Mouse (Mus musculus) intestine, postnatal 0 days (tissue): Measurements from ENCODE around the gene Cops2. TPM values are rescaled to one million over a fixed set of nuclear protein-coding genes. Genes with fewer than 3 reads are reported as not detected.

Experiments used
- ATAC-seq: fragments of 200-750 bp; cut with Nextera tagmentation; 2 replicates; pipeline ENCODE4 v1.8.0; 2017; ENCODE audit warnings: mild to moderate bottlenecking, moderate TSS enrichment, moderate library complexity
- H3K27ac ChIP-seq: fragments of 300-500 bp; sonication (generic); 2 replicates; pipeline ENCODE4 v1.5.1; 2014; ENCODE audit warnings: mild to moderate bottlenecking, low read depth, low read length, moderate library complexity
- H3K27me3 ChIP-seq: fragments of 300-500 bp; sonication (generic); replicated peaks from 2 replicates; pipeline ENCODE4 v1.6.1; 2014; ENCODE audit warnings: low read length, mixed read lengths; ENCODE audit not compliant: control insufficient read depth, insufficient read depth
- H3K36me3 ChIP-seq: fragments of 300-500 bp; sonication (generic); 2 replicates; pipeline ENCODE4 v1.6.1; 2014; ENCODE audit warnings: mild to moderate bottlenecking, moderate library complexity; ENCODE audit not compliant: control insufficient read depth, insufficient read depth
- H3K4me1 ChIP-seq: fragments of 300-500 bp; sonication (generic); replicated peaks from 2 replicates; pipeline ENCODE4 v1.6.1; 2014; ENCODE audit warnings: antibody characterized with exemption, low read length, mixed read lengths; ENCODE audit not compliant: control insufficient read depth, insufficient read depth
- H3K4me2 ChIP-seq: fragments of 300-500 bp; sonication (generic); replicated peaks from 2 replicates; pipeline ENCODE4 v1.6.1; 2014; ENCODE audit warnings: low read depth, mild to moderate bottlenecking, moderate library complexity
- H3K4me3 ChIP-seq: fragments of 300-500 bp; sonication (generic); 2 replicates; pipeline ENCODE4 v1.5.1; 2014; ENCODE audit warnings: low read depth, low read length
- H3K9ac ChIP-seq: fragments of 300-500 bp; sonication (generic); 2 replicates; pipeline ENCODE4 v1.6.1; 2014; ENCODE audit warnings: mild to moderate bottlenecking, low read depth, low read length
- H3K9me3 ChIP-seq: fragments of 300-500 bp; sonication (generic); 2 replicates; pipeline ENCODE4 v1.6.1; 2016; ENCODE audit warnings: mixed run types; ENCODE audit not compliant: control insufficient read depth
- CTCF ChIP-seq: sonication (generic); IDR thresholded peaks from 2 replicates; pipeline ENCODE4 v1.5.1; 2016; ENCODE audit warnings: low read depth, mild to moderate bottlenecking, control low read depth, antibody characterized with exemption, moderate library complexity
- WGBS: fragments of 180-500 bp; shearing (Covaris S2); extraction: QIAGEN DNeasy Blood & Tissue Kit; methylation state at CpG from one replicate; pipeline ENCODE4 v1.1.7; 2014; 5-methylcytosine and 5-hydroxymethylcytosine counted together
- polyA plus RNA-seq: library from polyadenylated mRNA; unstranded; fragments of >200 nt; fragmentation: Nextera tagmentation; extraction: Ambion mirVana; gene quantifications from 2 replicates; pipeline ENCODE4 v1.2.1, GENCODE M21; 2015

Cops2 gene
- polyA plus RNA-seq, 1 experiment from 2014 or later = 28.7 TPM

DNA sequence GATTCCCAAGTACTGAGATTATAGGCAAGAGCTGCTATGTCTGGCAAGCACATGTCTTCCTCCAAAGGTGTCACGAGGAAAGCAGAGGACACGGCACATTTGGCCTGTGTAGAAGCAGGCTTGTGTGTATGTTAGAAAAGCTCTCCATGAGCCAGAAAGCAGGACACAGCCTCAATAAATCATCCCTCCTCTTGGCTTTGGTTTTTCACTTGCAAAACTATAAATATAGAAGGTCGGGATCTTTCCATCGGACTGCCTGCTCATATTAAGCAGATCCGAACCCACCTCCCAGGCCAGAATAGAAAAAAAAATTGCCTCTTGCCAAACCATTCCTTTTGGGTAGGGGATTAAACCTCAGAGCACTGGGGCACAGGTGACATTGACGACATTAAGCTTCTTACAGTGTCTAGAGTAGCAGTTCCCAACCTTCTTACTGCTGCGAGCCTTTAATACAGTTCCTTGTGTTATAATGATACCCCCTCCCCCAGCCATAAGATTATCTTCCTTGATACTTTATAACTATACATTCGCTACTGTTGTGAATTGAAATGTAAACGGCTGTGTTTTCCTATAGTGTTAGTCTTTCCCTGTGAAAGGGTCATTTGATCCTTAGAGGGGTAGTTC, 44.9 kb downstream of the Cops2 start:
- Histone ChIP-seq H3K27ac (no peak overlapping the region), H3K9me3 (no peaks in the 10 kb centered on the region), H3K9ac (no peak overlapping the region), H3K4me2 (no peak overlapping the region), H3K36me3 (no peaks in the 10 kb centered on the region), H3K4me1 (no peaks in the 10 kb centered on the region), H3K4me3 (no peak overlapping the region), H3K27me3 (no peaks in the 10 kb centered on the region)
- no peak for ATAC-seq
- WGBS = 53% methylated on average over 9 of the region's 9 CpGs
- no peak for TF ChIP-seq CTCF

DNA sequence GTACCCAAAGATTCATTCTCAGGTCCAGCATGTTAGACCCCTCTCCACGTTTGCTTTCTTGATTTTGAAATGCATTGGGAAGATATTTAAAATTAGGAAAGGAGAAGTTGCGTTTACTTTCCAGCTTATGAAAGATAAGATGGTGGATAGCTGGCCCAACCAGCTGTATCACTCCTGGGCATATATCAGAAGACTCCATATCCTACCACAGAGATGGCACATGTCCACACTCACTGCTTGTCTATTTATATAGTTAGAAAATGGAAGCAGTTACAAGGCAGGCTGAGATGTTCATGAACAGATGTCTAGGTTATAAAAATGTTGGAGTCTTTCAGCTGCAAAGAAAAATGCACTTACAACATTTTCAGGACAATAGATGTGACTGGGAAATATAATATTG, 47.6 kb downstream of the Cops2 start:
- Histone ChIP-seq H3K27ac (no peak overlapping the region), H3K9me3 (no peaks in the 10 kb centered on the region), H3K4me1 (no peaks in the 10 kb centered on the region), H3K4me2 (no peak overlapping the region), H3K9ac (no peak overlapping the region), H3K36me3 (no peaks in the 10 kb centered on the region), H3K27me3 (no peaks in the 10 kb centered on the region), H3K4me3 (no peak overlapping the region)
- 70% methylated on average over 2 of the region's 2 CpGs for WGBS
- TF ChIP-seq CTCF = no peak
- ATAC-seq = no peak

DNA sequence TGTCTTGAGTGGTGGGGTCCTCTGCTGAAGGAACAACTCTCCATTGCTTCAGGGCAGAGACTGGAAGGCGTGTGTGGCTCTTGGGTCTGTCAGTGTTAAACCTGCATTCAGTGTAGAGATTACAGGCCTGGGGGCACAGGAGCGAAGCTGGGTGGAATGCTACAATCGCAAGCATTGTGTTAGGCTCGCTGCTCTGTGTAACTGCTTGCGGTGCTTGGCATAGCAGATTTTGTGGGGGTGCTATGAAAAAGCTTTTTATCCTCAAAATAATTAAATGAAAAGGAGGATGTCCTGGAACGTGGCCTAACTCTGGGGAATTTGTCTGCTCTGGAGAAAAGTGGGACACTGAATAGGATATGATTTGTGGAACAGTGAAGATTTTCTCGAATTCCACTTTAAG, 49.4 kb downstream of the Cops2 start:
- Histone ChIP-seq H3K4me2 (no peak overlapping the region), H3K9ac (no peak overlapping the region), H3K4me3 (no peak overlapping the region), H3K27ac (no peak overlapping the region), H3K9me3 (no peaks in the 10 kb centered on the region), H3K27me3 (no peaks in the 10 kb centered on the region), H3K36me3 (no peaks in the 10 kb centered on the region), H3K4me1 (no peaks in the 10 kb centered on the region)
- 82% methylated on average over 7 of the region's 7 CpGs for WGBS
- no peak for ATAC-seq
- no peak for TF ChIP-seq CTCF

DNA sequence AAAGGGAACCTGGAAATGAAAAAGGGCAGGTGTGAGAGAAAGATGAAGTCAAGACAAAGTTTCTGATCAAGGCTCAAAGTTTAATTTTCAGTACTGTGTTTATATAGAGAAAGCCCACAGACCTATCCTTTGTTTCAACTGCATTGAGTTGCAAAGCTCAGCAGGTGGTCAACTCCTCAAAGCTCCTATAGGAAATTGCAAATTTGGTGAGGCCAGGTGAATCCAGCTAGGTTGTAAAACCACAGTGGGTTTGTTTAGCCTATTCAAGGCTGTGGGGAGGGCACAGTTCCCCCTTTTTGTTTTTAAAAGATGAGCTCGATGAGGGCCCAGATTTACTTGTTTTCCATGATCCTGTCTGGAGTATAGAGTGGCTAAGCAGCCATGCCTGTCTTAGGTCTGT, 53.1 kb downstream of the Cops2 start:
- Histone ChIP-seq H3K4me2 (no peak overlapping the region), H3K4me1 (no peaks in the 10 kb centered on the region), H3K27ac (no peak overlapping the region), H3K9me3 (no peaks in the 10 kb centered on the region), H3K9ac (no peak overlapping the region), H3K4me3 (no peak overlapping the region), H3K27me3 (no peaks in the 10 kb centered on the region), H3K36me3 (no peaks in the 10 kb centered on the region)
- ATAC-seq = no peak
- no peak for TF ChIP-seq CTCF
- 39% methylated on average over 1 of the region's 1 CpGs for WGBS

DNA sequence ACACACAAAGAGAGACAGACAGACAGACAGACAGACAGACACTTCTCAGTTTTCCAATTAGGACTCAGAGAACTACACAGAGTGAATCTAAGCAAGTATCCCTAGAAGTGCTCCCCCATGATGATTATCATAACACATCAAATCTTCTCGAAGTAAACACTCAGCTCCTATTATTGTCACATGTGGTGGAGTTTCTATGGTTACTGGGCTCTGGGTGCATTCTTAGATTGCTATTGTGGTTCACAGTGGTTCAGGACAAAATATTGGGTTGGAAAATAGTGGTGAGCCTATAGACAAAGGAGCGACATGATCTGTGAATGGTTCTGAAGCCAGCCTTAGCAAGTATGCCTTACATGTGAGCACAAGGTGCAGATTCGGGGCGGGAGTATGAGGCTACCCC, 57.0 kb downstream of the Cops2 start:
- H3K36me3 ChIP-seq = no peaks in the 10 kb centered on the region
- H3K4me3 ChIP-seq = no peak overlapping the region
- H3K27ac ChIP-seq = no peak overlapping the region
- no peaks in the 10 kb centered on the region for H3K27me3 ChIP-seq
- H3K9me3 ChIP-seq = no peaks in the 10 kb centered on the region
- 78% methylated on average over 4 of the region's 4 CpGs for WGBS
- no peaks in the 10 kb centered on the region for H3K4me1 ChIP-seq
- no peak overlapping the region for H3K4me2 ChIP-seq
- no peak for TF ChIP-seq CTCF
- no peak overlapping the region for H3K9ac ChIP-seq
- no peak for ATAC-seq

DNA sequence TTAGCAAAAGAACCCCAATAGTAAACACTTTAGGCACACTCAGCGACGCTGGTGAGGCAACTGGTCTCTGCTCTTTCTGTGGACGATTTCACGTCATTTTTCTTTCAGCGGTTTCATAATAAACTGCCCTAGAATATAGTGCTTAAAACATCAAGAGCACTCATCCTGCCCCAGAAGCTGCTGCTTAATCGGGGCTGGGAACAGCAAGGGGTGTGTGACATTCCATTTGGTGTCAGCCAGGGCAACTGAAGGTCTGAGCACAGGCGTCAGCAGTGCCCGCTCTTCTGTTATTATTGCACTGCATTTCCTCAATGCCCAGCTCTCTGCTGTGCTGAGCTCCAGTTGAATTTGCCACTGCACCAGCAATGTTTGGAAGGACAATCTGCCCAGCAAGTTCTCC, 57.9 kb downstream of the Cops2 start:
- Histone ChIP-seq H3K9me3 (no peaks in the 10 kb centered on the region), H3K4me3 (no peak overlapping the region), H3K4me1 (no peaks in the 10 kb centered on the region), H3K4me2 (no peak overlapping the region), H3K27me3 (no peaks in the 10 kb centered on the region), H3K9ac (no peak overlapping the region), H3K36me3 (no peaks in the 10 kb centered on the region), H3K27ac (no peak overlapping the region)
- no peak for TF ChIP-seq CTCF
- ATAC-seq = no peak
- 51% methylated on average over 8 of the region's 8 CpGs for WGBS

DNA sequence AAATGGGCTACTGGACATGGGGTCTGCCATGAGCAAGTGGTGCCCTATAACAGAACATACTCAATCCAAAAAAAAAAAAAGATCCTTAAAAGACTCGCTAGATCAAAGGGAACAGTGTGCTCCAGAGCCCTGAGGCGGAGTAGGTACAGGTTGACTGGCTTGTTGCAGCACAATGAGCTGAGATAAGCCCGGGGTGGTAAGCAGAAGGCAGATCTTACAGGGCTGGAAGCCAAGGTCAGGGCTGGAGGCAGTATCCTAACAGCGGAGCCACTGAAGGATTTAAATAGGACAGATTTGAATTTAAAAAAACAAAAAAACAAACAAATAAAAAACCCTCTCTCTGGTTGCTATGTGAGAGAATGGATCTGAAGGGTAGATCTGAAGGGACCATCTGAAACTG, 58.5 kb downstream of the Cops2 start:
- H3K36me3 ChIP-seq = no peaks in the 10 kb centered on the region
- 56% methylated on average over 4 of the region's 4 CpGs for WGBS
- no peaks in the 10 kb centered on the region for H3K9me3 ChIP-seq
- no peak for TF ChIP-seq CTCF
- no peaks in the 10 kb centered on the region for H3K27me3 ChIP-seq
- H3K4me1 ChIP-seq = no peaks in the 10 kb centered on the region
- ATAC-seq = no peak
- no peak overlapping the region for H3K4me3 ChIP-seq
- H3K4me2 ChIP-seq = no peak overlapping the region
- H3K27ac ChIP-seq = no peak overlapping the region
- no peak overlapping the region for H3K9ac ChIP-seq
